Mouse (Mus musculus) thymus, postnatal 25 days (tissue): ENCODE results near the gene Dyrk1a.
A peak's percentile ranks its signal among the peaks of the same experiment; 100 is the strongest.

ENCODE experiments used
- DNase-seq: peaks from one replicate; pipeline ENCODE4 v3.0.0; 2022

The Dyrk1a gene

GRCm38 (mm10) chr16:94559782-94560181 lies 10.0 kb upstream of the Dyrk1a start:
- DNase-seq = no peak

GRCm38 (mm10) chr16:94560618-94561017 lies 9.2 kb upstream of the Dyrk1a start:
- DNase-seq = no peak

- DNase-seq = no peak
Measured at GRCm38 (mm10) chr16:94566124-94566523, 3.7 kb upstream of the Dyrk1a start.

DNA sequence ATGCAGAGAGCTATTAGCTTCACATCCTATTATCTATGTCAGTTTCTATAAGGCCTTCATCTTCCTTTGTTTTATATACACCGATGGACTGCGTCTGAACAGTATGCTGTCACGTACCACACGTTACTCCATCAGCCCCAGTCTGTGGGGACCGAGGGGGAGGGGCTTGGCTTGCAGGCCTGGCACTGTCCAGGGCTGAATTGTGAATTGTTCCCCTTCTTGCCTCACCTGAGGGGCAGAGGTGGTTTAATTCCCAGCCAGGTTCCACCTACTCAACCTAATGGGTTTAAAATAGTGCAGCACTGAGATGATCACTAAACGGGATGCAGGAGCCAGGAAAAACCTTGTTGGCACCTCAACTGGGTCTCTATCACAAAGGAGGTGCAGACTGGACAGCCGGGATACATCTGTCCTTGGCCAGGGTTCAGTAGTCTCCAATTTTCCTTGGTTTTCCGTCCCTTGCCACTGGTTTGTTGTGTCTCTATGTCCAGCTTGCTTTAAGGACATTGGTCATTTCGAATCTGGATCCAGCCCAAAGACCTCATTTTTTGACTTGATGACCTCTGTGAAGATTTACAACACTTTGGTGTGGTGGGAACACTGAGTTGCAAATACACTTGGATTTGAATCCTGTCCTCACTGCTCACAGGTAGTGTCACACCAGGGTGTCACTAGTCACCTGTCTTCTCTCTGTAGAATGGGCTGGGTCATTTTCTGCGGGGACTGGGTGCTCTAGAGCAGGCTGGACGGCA lies 2.8 kb upstream of the Dyrk1a start:
- DNase-seq = no peak

DNA sequence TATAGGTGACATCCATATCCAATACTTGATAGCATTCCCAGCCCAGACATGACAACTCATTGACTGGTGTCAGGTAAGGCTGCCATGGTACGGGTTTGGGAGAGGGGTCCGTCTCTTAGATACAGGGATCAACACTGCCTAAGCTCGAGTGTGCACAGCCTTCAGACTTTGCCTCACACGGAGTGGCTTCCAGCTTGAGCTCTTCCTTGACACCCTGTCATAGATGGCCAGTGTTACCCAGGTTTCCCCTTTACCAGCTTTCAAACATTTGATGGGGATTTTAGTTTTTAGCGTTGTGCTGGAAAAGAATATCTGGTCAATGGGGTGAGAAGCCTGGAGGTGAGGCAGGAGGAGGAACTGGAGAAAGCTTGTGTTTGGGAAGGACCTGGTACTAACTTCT lies 2.1 kb upstream of the Dyrk1a start:
- no peak for DNase-seq

- DNase-seq = no peak
Measured at GRCm38 (mm10) chr16:94568335-94569228, 1.2 kb upstream of the Dyrk1a start.

DNA sequence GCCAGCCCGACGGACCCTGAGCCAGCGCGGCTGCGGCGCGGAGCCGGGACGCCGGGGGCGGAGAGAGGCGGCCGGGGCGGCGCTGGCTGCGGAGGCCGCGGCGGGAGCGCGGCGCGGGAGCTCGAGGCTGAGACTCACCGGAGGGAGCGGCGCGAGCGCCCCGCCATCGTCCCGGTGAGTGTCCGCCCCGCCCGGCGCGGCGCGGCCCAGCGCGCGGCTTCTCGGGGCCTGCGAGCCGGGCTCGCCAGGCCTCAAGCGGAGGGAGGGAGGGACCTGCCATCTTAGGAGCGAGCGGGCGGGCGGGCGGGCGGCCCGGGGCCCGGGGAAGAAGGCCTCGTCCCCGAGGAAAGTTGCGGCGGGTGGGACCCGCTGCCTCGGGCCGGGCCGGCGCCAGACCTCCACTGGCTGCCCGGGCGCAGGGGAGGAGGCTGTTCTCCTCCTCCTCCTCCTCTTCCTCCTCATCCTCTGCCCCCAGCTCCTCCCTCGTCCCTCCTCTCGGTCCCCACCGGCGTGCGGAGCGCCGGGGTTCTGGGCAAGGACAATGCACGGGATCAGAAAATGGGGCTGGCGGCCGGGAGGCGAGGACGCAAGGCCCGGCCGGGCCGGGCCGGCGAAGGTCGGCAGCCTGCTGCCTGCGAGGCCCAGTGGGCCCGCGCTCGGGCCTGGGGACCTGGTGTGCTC lies 691 bp downstream of the Dyrk1a start:
- peak; percentile 69 for DNase-seq

GRCm38 (mm10) chr16:94571111-94571993 lies 1.5 kb downstream of the Dyrk1a start:
- no peak for DNase-seq

DNA sequence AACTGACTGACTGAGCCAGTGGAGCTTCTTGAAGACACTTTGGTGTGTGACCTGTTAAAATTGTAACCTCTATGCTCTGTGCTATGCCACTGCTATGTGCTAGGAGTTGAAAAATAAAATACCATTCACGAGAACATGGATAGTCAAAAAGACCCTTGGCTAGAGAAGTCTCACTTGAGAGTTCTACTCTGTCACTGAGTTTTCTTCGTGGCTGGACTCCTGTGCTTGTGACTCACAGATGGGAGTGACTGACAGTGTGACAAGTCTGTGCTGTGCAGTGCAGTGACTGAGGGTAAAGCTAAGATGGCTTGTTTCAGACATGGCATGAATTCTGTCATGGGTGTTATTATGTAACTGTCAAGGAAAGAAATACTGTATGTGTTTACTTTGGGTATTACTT lies 2.6 kb downstream of the Dyrk1a start:
- DNase-seq = no peak

- DNase-seq = no peak
Measured at GRCm38 (mm10) chr16:94574025-94574717, 4.4 kb downstream of the Dyrk1a start.

GRCm38 (mm10) chr16:94574718-94575094 lies 4.9 kb downstream of the Dyrk1a start:
- no peak for DNase-seq

DNA sequence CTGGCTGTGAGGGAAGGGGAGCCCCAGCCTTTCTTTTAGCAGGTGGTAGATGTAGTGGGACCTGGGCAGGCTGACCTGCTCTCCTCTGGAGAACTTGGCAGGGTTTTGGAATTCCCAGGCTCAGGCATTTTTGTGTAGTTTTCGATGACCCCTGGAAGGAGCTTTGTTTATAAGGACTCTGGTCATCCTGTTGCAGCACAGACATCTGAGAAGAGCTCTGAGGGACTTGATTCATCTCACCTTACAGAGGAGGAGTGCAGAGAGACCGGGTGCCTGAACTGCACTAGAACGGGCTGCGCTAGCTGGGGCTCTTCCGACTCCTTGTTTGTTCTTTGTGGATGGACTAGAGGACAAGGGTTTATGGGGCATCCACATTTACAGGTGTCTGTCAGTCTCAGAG lies 5.9 kb downstream of the Dyrk1a start:
- no peak for DNase-seq

DNA sequence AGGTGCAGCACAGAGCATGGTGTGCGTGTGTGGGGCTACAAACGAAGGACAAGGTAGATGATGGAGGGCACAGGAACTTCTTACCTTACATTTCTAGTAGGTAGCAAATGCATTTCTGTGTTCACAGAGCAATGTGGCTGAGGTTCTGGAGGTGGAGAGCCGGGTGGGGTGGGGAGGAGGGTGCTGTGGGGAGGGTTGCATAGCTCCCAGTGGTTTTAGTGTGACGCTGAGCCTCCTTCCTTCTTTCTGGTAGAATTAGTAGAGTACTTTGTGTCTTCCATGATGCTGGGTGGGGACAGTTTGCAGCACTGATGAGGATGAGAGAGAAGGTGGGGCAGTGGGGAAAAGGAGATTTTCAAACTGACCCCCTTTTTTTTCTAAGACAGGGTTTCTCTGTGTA lies 9.5 kb downstream of the Dyrk1a start:
- no peak for DNase-seq

DNA sequence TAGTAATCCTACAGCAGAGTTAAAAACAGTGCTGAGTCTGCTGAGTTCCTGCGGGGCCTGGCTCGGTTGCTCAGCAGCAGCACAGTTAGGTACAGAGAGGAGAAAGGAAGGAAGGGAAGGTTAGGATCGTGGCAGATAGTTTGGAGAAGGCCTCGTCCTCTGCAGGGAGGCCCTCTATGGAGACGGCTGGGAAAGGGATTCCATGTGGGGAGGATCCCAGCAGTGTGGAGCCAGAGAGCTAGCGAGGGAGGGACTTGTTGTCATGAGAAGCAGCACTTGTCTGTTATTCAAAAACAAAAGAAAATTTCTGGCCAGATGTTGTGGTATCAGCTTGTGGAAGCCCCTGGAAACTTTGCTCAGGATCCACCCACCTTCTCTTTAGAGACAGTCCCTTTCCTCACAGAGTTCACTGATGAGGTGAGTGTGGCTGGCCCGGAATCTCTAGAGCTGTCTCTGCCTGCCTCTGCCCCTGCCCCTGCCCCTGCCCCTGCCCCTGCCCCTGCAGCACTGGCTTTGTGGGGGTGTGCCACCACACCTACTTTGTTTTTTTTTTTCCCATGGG lies 11.1 kb downstream of the Dyrk1a start:
- no peak for DNase-seq

GRCm38 (mm10) chr16:94586349-94586990 lies 16.7 kb downstream of the Dyrk1a start:
- no peak for DNase-seq

DNA sequence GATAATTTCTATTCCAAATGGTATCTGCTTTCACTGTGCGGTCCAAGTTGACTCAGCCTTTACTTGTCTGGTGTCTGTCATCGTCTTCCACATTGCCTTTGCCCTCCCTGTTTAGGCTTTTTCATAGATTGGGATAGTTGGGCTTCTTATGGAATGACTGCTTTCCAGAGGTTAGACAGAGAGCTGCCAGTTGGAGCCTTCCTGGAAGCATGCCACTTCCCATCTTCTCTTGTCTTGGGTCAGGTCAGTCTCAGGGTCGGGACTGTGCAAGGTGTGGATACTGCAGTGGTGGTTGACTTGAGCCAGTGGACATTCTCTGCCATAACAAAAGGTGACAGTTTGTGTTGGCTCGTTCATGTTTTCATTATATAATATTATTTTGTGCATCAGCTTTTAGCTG lies 17.7 kb downstream of the Dyrk1a start:
- no peak for DNase-seq

GRCm38 (mm10) chr16:94588171-94588570 lies 18.4 kb downstream of the Dyrk1a start:
- DNase-seq = no peak

- DNase-seq = no peak
Measured at GRCm38 (mm10) chr16:94588974-94589373, 19.2 kb downstream of the Dyrk1a start.

- DNase-seq = no peak
Measured at GRCm38 (mm10) chr16:94589648-94590047, 19.8 kb downstream of the Dyrk1a start.

DNA sequence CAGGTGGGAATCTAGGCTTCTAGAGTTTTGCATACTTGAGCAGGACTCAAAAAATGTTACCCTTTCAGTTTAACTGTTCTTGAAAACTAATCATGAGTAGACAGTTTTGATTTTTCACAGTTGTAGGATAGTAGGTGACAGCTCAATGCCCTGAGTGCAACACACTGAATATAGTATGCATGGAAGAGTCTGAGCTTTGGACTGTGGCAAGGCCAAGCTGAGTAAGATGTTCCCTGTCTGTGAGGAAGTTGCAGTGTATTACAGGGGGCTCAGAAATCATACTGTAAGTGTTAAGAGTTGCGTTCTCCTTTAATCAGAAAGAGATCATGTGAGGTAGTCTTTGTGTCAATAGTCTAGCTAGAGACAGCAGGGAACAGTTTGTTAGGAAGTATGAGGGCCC lies 20.4 kb downstream of the Dyrk1a start:
- DNase-seq = no peak

- no peak for DNase-seq
Measured at GRCm38 (mm10) chr16:94590977-94591376, 21.2 kb downstream of the Dyrk1a start.
